Mouse (Mus musculus): Measurements from ENCODE around the gene Scin.

DNA sequence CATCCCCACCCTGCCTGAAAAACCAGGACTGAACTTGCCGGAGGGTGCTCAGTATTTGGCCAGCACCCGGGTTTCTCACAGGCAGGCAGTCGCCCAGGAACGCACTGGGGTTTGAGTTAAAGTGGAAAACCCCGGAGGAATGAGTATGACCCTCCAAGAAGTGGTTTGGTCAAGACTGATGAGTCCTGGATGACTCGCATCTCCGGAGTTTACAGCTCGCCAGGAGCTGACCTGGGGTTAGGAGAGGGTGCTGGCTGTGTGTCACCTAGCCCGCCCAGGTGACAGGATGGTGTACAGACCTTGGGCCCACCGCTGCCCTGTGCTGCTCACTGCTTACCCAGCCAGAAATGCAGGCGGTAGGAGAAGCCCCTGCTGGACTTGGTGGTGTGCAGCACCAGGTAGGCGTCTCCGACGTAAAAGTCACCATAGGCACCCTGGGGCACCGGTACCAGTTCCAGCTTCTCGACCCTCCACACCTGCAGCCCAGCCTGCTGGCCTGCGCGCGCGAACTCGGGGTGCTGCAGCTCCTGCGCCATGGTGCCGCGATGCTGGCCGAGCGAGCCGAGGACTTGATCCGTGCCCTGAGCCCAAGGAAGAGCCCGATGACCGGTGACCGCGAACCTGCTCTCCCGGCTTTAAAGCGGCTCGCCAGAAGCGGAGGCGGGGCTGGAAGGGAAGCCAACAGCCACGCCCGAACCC lies at the start of gene Scin:
- TF ChIP-seq CTCF (IDR thresholded peaks at IDR 0.05; ENCODE audit: low read depth, low read length) (no peak), TAL1 (conservative IDR thresholded peaks at IDR 0.05; ENCODE audit: low read depth, low read length) (no peak), POLR2AphosphoS5 (IDR thresholded peaks at IDR 0.05; ENCODE audit: insufficient replicate concordance, low read depth, low read length) (no peak), GATA1 (IDR thresholded peaks at IDR 0.05; ENCODE audit: borderline replicate concordance, low read length) (no peak)
